Mouse (Mus musculus) CD4-positive, CD25-positive, alpha-beta regulatory T cell (primary cell): ENCODE results near the gene Abcc9. TPM values are rescaled to one million over a fixed set of nuclear protein-coding genes. Genes with fewer than 3 reads are reported as not detected.

ENCODE experiments used
- polyA plus RNA-seq: library from polyadenylated mRNA; unstranded; fragments of 100-300 nt; shearing (Covaris generic); gene quantifications from one replicate; pipeline ENCODE4 v1.2.1, GENCODE M21; 2017

The Abcc9 gene
- 0.04 TPM for polyA plus RNA-seq

GRCm38 (mm10) chr6:142701652-142702637 is at the start of gene Abcc9:
TSS of gene Abcc9 (minus strand) at chr6:142702315.

GRCm38 (mm10) chr6:142571055-142571618 is 131.0 kb downstream of the Abcc9 start, which contains the start of gene Kcnj8:
TSS of gene Kcnj8 (minus strand) at chr6:142571614.

Other genes with a start within 250 kb of the Abcc9 start
- gene Gys2, start 229.2 kb downstream of the Abcc9 start, polyA plus RNA-seq: not detected
- gene Ldhb, start 194.4 kb downstream of the Abcc9 start, polyA plus RNA-seq: 133 TPM
- gene Kcnj8, start 130.7 kb downstream of the Abcc9 start, polyA plus RNA-seq: 0.13 TPM
- 90.4 TPM for gene Cmas, start 54.4 kb upstream of the Abcc9 start, polyA plus RNA-seq
- gene Sult6b2, start 102.2 kb upstream of the Abcc9 start, polyA plus RNA-seq: 0.22 TPM